Mouse (Mus musculus) spleen, adult 12 weeks (tissue): ENCODE data around the gene Iapp.
"Not testable (repeated sequence)": the region's sequence is repeated elsewhere in the genome, so short reads cannot be mapped to it uniquely, and the experiment has no call there.

Experiments
- DNase-seq: peaks from one replicate; pipeline ENCODE4 v3.0.0; 2022; ENCODE audit warnings: low spot score

The Iapp gene

GRCm38 (mm10) chr6:142298098-142298497 is at the start of gene Iapp:
Gene Iapp, plus strand, starts transcription at chr6:142298423.
- no peak for DNase-seq

GRCm38 (mm10) chr6:142250738-142251307 is 47.4 kb upstream of the Iapp start:
- DNase-seq = not testable (repeated sequence)

GRCm38 (mm10) chr6:142275721-142276442 is 22.3 kb upstream of the Iapp start:
- no peak for DNase-seq

GRCm38 (mm10) chr6:142289413-142290118 is 8.7 kb upstream of the Iapp start:
- DNase-seq = no peak

- no peak for DNase-seq
Measured at GRCm38 (mm10) chr6:142305076-142305475, 6.9 kb downstream of the Iapp start.

- DNase-seq = no peak
Measured at GRCm38 (mm10) chr6:142314285-142314684, 16.1 kb downstream of the Iapp start.

GRCm38 (mm10) chr6:142317106-142317505 is 18.9 kb downstream of the Iapp start:
- DNase-seq = no peak

- no peak for DNase-seq
Measured at GRCm38 (mm10) chr6:142322881-142323280, 24.7 kb downstream of the Iapp start, which contains the start of gene Slco1a5. Gene Slco1a5, minus strand, starts transcription at chr6:142322981.

GRCm38 (mm10) chr6:142326598-142326997 is 28.4 kb downstream of the Iapp start:
- DNase-seq = no peak

- DNase-seq = no peak
Measured at GRCm38 (mm10) chr6:142329201-142329600, 31.0 kb downstream of the Iapp start.

- DNase-seq = no peak
Measured at GRCm38 (mm10) chr6:142338961-142339360, 40.7 kb downstream of the Iapp start.

- no peak for DNase-seq
Measured at GRCm38 (mm10) chr6:142339576-142339975, 41.4 kb downstream of the Iapp start.

GRCm38 (mm10) chr6:142343561-142343960 is 45.3 kb downstream of the Iapp start:
- DNase-seq = peak; percentile 12

GRCm38 (mm10) chr6:142345440-142346038 is 47.3 kb downstream of the Iapp start, which contains the start of gene Pyroxd1:
Gene Pyroxd1, plus strand, starts transcription at chr6:142345654.
- peak; percentile 79 for DNase-seq

- DNase-seq = no peak
Measured at GRCm38 (mm10) chr6:142346181-142347110, 48.2 kb downstream of the Iapp start.

- no peak for DNase-seq
Measured at GRCm38 (mm10) chr6:142347431-142348385, 49.5 kb downstream of the Iapp start.

GRCm38 (mm10) chr6:142352099-142352498 is 53.9 kb downstream of the Iapp start:
- DNase-seq = not testable (repeated sequence)
